Mouse (Mus musculus) left cerebral cortex, postnatal 25 days (tissue): Measurements from ENCODE around the gene Trim67. TPM values are rescaled to one million over a fixed set of nuclear protein-coding genes. Genes with fewer than 3 reads are reported as not detected.

Source experiments
- DNase-seq, 2 experiments: peaks; one replicate each; pipeline ENCODE4 v3.0.0; 2022; ENCODE audit warnings: low spot score in 2 of 2, mixed read lengths in 1 of 2
- intact Hi-C: fragments of 180-260 bp; cut with DNase I; formaldehyde crosslinking; loops from one replicate; pipeline ENCODE4 v1.15.1; 2025
- total RNA-seq, 2 experiments: library from RNA; stranded (reverse); gene quantifications; 2 replicates each; pipeline ENCODE4 v1.2.3; 2021

Gene Trim67
- total RNA-seq = 1 to 10 TPM; 2.2 to 2.4 TPM

DNA sequence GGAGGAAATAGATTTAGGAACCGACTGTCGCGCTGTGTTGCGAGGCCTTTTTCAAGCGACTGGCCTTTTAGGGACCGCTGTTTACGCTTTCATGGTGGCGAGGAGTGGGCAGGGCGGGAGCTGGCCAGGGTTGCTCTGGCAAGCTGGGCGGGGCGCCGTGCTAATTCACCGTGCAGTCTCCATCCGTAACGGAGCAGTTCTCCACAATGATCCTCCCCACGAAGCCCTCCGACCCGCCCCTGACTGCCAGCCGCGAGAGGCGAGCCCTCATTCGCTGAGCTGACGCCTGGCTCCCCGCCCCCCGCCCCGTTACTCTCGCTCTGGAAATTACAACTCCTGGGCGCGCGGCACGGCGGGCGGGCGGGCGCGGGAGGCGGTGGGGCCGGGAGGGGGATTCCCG lies at the start of gene Trim67:
TSS of gene Trim67 (plus strand) at position 385 of the 400 bp plus-strand sequence.
- DNase-seq = peak; percentile 54 to 55
- intact Hi-C loops = loop anchor here (5.0 kb wide), 1 partner anchor 35 kb away; no protein-coding TSS in a partner anchor

- intact Hi-C loops = no loop called here
Observed at GRCm38 (mm10) chr8:124746661-124747060, 46.2 kb upstream of the Trim67 start.

DNA sequence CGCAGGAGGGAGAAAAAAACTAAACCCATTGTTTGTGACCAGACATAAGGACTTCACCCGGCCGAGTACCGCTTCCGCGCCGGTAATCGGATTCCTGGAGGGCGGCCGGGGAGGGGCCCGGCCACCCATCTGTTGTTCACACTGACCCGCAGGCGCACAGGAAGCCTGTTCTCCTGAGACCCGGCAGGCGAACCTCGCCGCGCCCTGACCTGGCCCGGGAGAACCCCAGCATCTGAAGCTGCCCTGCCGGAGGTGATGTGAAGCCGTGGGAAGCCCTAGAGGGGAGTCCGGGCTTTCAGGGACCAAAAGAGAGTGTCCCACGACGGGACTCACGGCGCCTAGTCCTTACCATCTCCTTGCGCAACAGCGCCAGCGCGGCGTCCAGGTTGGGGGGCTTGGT lies 41.7 kb upstream of the Trim67 start:
- intact Hi-C loops = loop anchor here (5.0 kb wide), 1 partner anchor 76 kb away; no protein-coding TSS in a partner anchor
- DNase-seq = no peak

More at GRCm38 (mm10) chr8:124746661-124747060, 46.2 kb upstream of the Trim67 start:
- no peak for DNase-seq

- DNase-seq = no peak
- intact Hi-C loops = loop anchor here (5.0 kb wide), 1 partner anchor 76 kb away; no protein-coding TSS in a partner anchor
Observed at GRCm38 (mm10) chr8:124751709-124752173, 41.2 kb upstream of the Trim67 start, which contains the start of gene Fam89a. Gene Fam89a (minus strand): TSS chr8:124751832.

DNA sequence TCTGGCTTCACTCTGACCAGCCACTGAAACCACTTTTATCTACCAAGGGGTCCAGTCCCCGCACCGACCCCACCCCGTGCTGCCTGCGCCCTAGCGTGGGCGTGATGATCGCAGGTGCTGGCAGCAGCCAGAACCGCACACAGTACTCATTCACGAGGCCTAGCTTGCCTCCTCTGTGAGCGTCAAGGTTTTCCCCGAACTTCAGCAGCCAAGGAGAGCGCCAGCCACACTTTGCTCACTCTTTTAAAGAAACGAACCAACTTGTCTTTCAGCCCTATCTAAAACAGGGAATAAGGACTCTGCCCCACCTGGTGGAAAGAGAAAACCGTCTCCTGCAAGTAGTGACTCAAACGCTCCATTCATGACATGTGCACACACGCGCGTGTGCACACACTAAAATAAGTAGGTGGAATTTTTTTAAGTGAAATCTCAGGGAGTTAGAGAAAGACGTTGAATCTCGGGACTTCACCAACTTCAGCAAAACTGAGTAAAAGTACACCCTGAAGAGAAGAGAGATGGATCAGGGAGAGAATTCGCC lies 40.5 kb upstream of the Trim67 start:
- intact Hi-C loops = loop anchor here (5.0 kb wide), 1 partner anchor 75 kb away; no protein-coding TSS in a partner anchor

DNA sequence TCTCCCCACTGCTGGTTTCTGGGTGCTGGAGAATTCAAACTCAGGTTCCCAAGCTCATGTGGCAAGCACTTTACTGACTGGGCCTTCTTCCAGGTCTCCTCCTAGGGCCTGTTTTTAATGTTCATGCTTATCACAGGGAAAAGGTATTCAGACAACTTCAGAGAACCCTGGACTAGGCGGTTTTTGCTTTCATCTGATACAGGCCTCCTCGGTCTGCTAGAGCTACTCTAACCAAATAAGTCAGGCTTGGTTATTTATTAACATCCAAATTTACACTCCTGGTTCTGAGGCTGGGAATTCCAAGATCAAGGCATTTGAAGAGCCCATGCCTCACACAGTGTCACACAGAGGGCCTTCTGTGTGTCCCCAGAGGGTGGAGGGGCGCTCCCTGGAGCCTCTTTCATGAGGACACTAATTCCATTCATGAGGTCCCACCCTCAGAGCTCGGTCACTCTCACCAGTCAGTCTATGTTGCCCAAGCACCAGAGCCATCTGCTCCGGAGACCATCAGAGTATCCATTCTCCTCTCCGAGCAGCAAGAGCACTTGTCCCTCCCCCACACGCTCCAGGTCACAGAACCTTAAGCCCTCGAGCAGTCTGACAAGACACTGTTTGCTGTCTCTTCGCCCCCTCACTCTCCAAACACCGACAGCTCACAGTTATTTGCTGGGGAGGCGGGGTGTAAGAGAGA lies 38.6 kb upstream of the Trim67 start:
- DNase-seq = peak in 1 of 2 experiments; percentile 35

More for the DNA sequence above, 40.5 kb upstream of the Trim67 start:
- no peak for DNase-seq

DNA sequence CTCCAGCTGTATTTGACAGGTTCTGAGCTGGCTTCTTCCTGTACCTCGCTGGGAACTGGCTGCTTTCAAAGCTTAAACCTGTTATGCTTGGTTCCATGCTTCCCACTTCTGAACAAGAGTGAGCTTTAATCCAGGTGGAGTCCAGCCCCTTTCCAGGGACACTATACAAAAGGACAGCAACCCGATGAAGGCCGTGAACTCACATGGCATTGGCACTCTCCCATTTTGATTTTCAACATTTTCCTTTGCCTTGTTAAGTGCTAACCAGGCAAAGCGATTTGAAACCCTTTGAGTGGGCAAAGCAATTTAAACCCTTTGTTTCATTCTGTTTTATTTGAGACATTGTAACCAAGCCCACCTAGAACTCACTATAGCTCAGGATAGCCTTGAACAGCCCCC lies 38.1 kb upstream of the Trim67 start:
- intact Hi-C loops = loop anchor here (5.0 kb wide), 1 partner anchor 73 kb away; no protein-coding TSS in a partner anchor

More for the DNA sequence above, 38.6 kb upstream of the Trim67 start:
- intact Hi-C loops = loop anchor here (5.0 kb wide), 1 partner anchor 73 kb away; no protein-coding TSS in a partner anchor

DNA sequence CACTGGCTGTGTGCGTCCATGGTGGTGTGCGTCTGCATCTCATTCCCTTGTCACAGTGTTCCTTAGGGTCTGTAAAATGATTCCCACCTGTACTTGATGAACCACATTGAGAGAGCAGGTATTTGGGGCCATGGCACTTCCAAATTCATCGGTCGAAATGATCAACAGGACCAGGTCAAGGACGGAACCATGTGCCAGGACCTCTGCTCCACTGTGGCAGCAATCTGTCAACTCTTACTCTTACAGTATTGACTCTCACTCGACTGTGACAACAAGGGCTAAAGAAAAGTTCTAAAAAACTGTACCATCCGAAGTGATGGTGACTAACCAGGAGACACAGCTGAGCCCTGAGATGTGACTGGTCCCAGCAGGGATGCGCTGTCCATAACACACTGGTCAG lies 37.4 kb upstream of the Trim67 start:
- intact Hi-C loops = no loop called here
- no peak for DNase-seq

More for the DNA sequence above, 38.1 kb upstream of the Trim67 start:
- DNase-seq = no peak

GRCm38 (mm10) chr8:124756153-124756552 lies 36.7 kb upstream of the Trim67 start:
- intact Hi-C loops = no loop called here
- DNase-seq = no peak

DNA sequence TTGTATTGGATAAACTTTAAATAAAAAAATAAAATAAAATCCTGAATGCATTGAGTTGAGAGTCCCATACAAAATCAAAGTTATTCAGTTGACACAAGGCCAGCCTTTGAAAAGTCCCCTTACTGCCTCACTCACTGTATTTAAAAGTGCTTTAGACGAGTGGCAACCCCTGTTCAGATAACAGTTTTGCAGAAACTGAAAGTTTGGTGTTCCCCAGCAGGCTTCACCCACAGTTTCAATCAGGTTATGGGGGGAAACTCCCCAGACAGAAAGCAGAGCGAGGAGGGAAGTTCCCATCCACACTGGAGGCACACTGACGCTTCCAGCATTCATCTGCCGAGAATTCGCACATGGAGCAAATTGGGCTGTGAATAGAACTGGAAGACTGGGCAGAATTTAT lies 36.3 kb upstream of the Trim67 start:
- DNase-seq = no peak
- intact Hi-C loops = no loop called here

DNA sequence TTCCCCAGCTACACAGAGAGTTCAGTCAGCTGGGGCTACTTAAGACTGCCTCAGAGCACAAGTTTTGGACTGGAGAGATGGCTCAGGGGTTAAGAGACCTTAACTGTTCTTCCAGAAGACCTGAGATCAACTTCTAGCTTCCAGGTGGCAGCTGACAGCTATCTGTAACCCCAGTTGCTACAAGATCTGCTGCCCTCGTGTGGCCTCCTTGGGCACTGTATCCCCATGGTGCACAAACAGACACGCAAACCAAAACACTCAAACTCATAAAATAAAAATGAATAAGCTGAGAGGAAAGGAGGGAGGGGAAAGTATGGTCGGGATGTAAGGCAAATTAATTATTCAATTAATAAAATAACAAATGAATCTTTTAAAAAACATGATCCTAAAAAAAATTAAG lies 34.3 kb upstream of the Trim67 start:
- no peak for DNase-seq
- intact Hi-C loops = no loop called here

DNA sequence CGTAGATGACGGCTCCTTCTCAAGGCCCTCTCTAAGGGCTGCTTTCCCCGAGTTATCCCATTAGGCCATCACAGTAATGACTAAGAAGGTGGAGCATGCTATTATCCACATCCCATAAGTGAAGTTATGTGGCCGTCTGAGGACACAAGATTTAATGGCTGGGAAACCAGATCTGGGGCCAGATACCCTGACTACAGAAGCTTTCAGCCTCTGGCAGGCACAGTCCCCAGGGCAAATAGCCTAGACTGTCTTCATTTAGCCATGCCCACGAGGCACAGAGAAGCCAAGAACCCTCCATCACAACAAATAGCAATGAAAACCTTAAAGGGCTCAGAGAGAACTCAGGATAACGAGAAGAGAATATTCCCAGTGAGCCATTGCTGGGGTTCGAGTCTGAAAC lies 29.8 kb upstream of the Trim67 start:
- intact Hi-C loops = no loop called here
- DNase-seq = no peak

GRCm38 (mm10) chr8:124772389-124772788 lies 20.5 kb upstream of the Trim67 start:
- peak in 1 of 2 experiments; percentile 39 for DNase-seq
- intact Hi-C loops = no loop called here

- peak; percentile 72 to 76 for DNase-seq
- intact Hi-C loops = no loop called here
Observed at GRCm38 (mm10) chr8:124775695-124776094, 17.2 kb upstream of the Trim67 start.

GRCm38 (mm10) chr8:124780236-124780635 lies 12.7 kb upstream of the Trim67 start:
- intact Hi-C loops = no loop called here
- DNase-seq = peak in 1 of 2 experiments; percentile 37

GRCm38 (mm10) chr8:124782431-124782830 lies 10.5 kb upstream of the Trim67 start:
- intact Hi-C loops = no loop called here

DNA sequence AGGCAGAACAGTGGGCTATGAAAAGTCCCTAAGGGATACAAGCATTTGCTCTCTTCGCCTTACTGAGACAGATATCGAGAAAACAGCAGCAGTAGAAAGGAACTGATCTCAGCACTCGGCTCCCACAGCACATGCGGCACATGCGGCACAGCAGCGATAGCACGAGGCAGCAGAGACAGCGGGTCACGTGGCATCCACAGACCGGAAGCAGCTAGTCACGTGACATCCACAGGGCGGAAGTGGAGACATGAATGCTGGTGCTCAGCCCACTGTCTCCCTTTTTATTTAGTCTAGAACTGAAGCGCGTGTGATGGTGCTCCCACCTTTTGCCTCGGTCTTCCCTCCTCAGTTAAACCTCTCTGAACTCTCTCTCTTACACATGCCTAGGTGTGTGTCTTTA lies 9.7 kb upstream of the Trim67 start:
- DNase-seq = no peak
- intact Hi-C loops = no loop called here

More at GRCm38 (mm10) chr8:124782431-124782830, 10.5 kb upstream of the Trim67 start:
- no peak for DNase-seq

- intact Hi-C loops = no loop called here
- peak; percentile 63 to 89 for DNase-seq
Observed at GRCm38 (mm10) chr8:124784613-124785012, 8.3 kb upstream of the Trim67 start.

DNA sequence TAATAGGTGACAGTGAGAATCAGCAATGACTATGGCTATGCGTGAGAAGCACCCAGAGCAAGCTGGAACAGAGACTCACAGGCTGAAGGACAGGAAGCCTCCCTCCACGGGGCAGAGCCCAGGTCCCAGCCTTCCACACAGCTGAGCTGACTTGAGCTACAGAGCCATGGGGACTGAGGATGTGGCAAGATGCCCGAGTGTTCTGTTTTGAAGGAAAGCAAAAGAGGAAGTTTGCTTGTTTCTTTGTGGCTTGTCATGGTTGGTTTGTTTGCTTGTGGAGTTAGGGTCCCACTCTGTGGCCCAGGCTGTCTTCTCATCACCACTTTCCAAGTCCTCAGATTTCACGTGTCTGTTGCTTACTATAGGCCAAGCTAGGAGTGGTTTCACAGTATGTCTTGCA lies 2.2 kb upstream of the Trim67 start:
- intact Hi-C loops = loop anchor here (5.0 kb wide), 1 partner anchor 37 kb away; no protein-coding TSS in a partner anchor
- DNase-seq = no peak

- no peak for DNase-seq
Observed at GRCm38 (mm10) chr8:124791751-124792150, 1.1 kb upstream of the Trim67 start.

More at GRCm38 (mm10) chr8:124791751-124792150, 1.1 kb upstream of the Trim67 start:
- intact Hi-C loops = loop anchor here (5.0 kb wide), 1 partner anchor 36 kb away; no protein-coding TSS in a partner anchor
